In genomic region chr7:65317418-65317817, GRCm38 (mm10) we compare ENCODE assay signal across 8 mouse cellular contexts.
DNase-seq lines count a peak whose midpoint lies in the region; ATAC-seq and TF ChIP-seq lines count a peak whose summit lies in the region.

No protein-coding gene starts in this region.

- no peaks in the 10 kb centered on the region for H3K27me3 ChIP-seq in liver, embryonic 14.5 days (ENCODE audit: control insufficient read depth, insufficient read depth, low read length)

- TF ChIP-seq CTCF in brain, embryonic 14.5 days (IDR thresholded peaks at IDR 0.05; ENCODE audit: borderline replicate concordance, extremely low read depth, insufficient read depth, insufficient read length): peak; percentile 85
- TF ChIP-seq CTCF in embryonic fibroblast, embryonic 13.5 days (IDR thresholded peaks at IDR 0.05; ENCODE audit: borderline replicate concordance, insufficient read depth, low read length): peak; percentile 74; the same call in 1 of the 2 replicates
- peak; percentile 91 for TF ChIP-seq CTCF in liver, embryonic 14.5 days (IDR thresholded peaks at IDR 0.05; ENCODE audit: low read depth)

- no peaks in the 10 kb centered on the region for H3K36me3 ChIP-seq in liver, embryonic 14.5 days (replicated peaks; ENCODE audit: control insufficient read depth, insufficient read depth, low read depth)

- peak; percentile 70 for DNase-seq in 3T3-L1 (ENCODE audit: low read depth, low spot score)
- DNase-seq in CD4-positive helper T cell, adult 2 months (ENCODE audit: low read depth, low spot score): peak; percentile 18
- DNase-seq in brain, embryonic 14.5 days (ENCODE audit: low read depth): peak; percentile 70
- DNase-seq in kidney, adult 9 months: peak; percentile 53
- peak in 2 of 3 experiments; percentile 4 to 13 for DNase-seq in liver, embryonic 14.5 days (ENCODE audit: low read depth in 3 of 3, low spot score in 3 of 3)
- DNase-seq in retina, postnatal 7 days (ENCODE audit: low read depth, low spot score): peak; percentile 35

- no peaks in the 10 kb centered on the region for H3K9me3 ChIP-seq in liver, embryonic 14.5 days (ENCODE audit: control insufficient read depth, low read length)

- H3K4me2 ChIP-seq in liver, embryonic 14.5 days (ENCODE audit: low read depth): no peak overlapping the region

- TF ChIP-seq EP300 in liver, embryonic 14.5 days (IDR thresholded peaks at IDR 0.05; ENCODE audit: low read depth): no peak

- no peak overlapping the region for H3K27ac ChIP-seq in embryonic fibroblast, embryonic 13.5 days (ENCODE audit: insufficient read depth, low read length)
- no peak overlapping the region for H3K27ac ChIP-seq in liver, embryonic 14.5 days

- no peak overlapping the region for H3K4me3 ChIP-seq in embryonic fibroblast, embryonic 13.5 days (ENCODE audit: insufficient read depth, low read length)
- no peak overlapping the region for H3K4me3 ChIP-seq in liver, embryonic 14.5 days (ENCODE audit: insufficient read depth in 1 of 2, low read depth in 2 of 2, low read length in 2 of 2)

- WGBS in liver, embryonic 14.5 days (ENCODE audit: insufficient replicate concordance): 26% methylated on average over 5 of the region's 5 CpGs

- H3K9ac ChIP-seq in liver, embryonic 14.5 days (replicated peaks): no peak overlapping the region

- TF ChIP-seq POLR2A in brain, embryonic 14.5 days (IDR thresholded peaks at IDR 0.05; ENCODE audit: borderline replicate concordance, extremely low read depth, insufficient read depth, insufficient read length, poor library complexity, severe bottlenecking): no peak
- TF ChIP-seq POLR2A in embryonic fibroblast, embryonic 13.5 days (IDR thresholded peaks at IDR 0.05; ENCODE audit: low read depth, low read length): no peak

- peaks cover 2% of the 10 kb centered on the region; the same call in 1 of the 2 replicates for H3K4me1 ChIP-seq in embryonic fibroblast, embryonic 13.5 days (ENCODE audit: control insufficient read depth, insufficient read depth, low read length)
- no peaks in the 10 kb centered on the region for H3K4me1 ChIP-seq in liver, embryonic 14.5 days (replicated peaks; ENCODE audit: control insufficient read depth in 2 of 2, insufficient read depth in 2 of 2, low read length in 1 of 2)

- ATAC-seq in liver, embryonic 14.5 days (ENCODE audit: insufficient read depth): no peak
- ATAC-seq in monocyte, adult 5-6 weeks (replicated peaks; ENCODE audit: insufficient number of reproducible peaks, low FRiP score, low TSS enrichment, poor library complexity, severe bottlenecking): no peak

Comparison
In these comparisons a context has a peak if more than half of its experiments do, and no peak if none do; other contexts are left out.
1. DNase-seq: peak in every context shown above with its lines; median percentile 70 in 3T3-L1; 70 in brain, embryonic 14.5 days; 53 in kidney, adult 9 months; 35 in retina, postnatal 7 days; 18 in CD4-positive helper T cell, adult 2 months; 8 in liver, embryonic 14.5 days.